Mouse (Mus musculus) lung, adult 2 months (tissue): ENCODE results near the gene Abcc9.

Experiments
- CTCF ChIP-seq: fragments of 200-500 bp; IDR thresholded peaks from 2 replicates; pipeline ENCODE4 v1.5.1; 2011; ENCODE audit warnings: mild to moderate bottlenecking, low read length, control low read depth; ENCODE audit not compliant: insufficient read depth
- POLR2A ChIP-seq: fragments of 200-500 bp; IDR thresholded peaks from 2 replicates; pipeline ENCODE4 v1.6.1; 2011; ENCODE audit warnings: low read depth, mild to moderate bottlenecking, control low read depth, low read length, borderline replicate concordance; ENCODE audit errors: extremely low read depth

- TF ChIP-seq CTCF (no peak), POLR2A (no peak)
Measured at GRCm38 (mm10) chr6:142634530-142635184, 67.5 kb downstream of the Abcc9 start.
